Mouse (Mus musculus): ENCODE data around the gene Morc1. TPM values are rescaled to one million over a fixed set of nuclear protein-coding genes. Genes with fewer than 3 reads are reported as not detected.

Gene Morc1
- total and polyA plus RNA-seq, 3 experiments, result 0.64 TPM; not detected in 2

- H3K4me3 ChIP-seq (replicated peaks in 1 of 3; ENCODE audit: low read depth in 2 of 3, low read length in 2 of 3, poor library complexity in 1 of 3), result no peak overlapping the region
- H3K27me3 ChIP-seq (replicated peaks), result no peaks in the 10 kb centered on the region
- no peaks in the 10 kb centered on the region for H3K79me2 ChIP-seq (replicated peaks; ENCODE audit: control insufficient read depth, extremely low read depth, insufficient read depth, poor library complexity, severe bottlenecking)
- DNase-seq (ENCODE audit: extremely low read depth), result no peak
- TF ChIP-seq KAT2A (IDR thresholded peaks at IDR 0.05; ENCODE audit: insufficient replicate concordance, low read length) (no peak), ETS1 (conservative IDR thresholded peaks at IDR 0.05; ENCODE audit: low read depth, low read length) (no peak), CTCF (conservative IDR thresholded peaks at IDR 0.05 in 1 of 2, IDR thresholded peaks at IDR 0.05 in 1 of 2; ENCODE audit: low read depth in 2 of 2, low read length in 2 of 2) (no peak), PAX5 (IDR thresholded peaks at IDR 0.05; ENCODE audit: low read length) (no peak), E2F4 (IDR thresholded peaks at IDR 0.05; ENCODE audit: insufficient replicate concordance, low read depth, low read length) (no peak), CHD2 (IDR thresholded peaks at IDR 0.05; ENCODE audit: low read length) (no peak), MEF2A (IDR thresholded peaks at IDR 0.05; ENCODE audit: borderline replicate concordance, low read depth, low read length) (no peak), ZMIZ1 (IDR thresholded peaks at IDR 0.05; ENCODE audit: low read depth, low read length) (no peak), EP300 (IDR thresholded peaks at IDR 0.05; ENCODE audit: low read length) (no peak), ELF1 (IDR thresholded peaks at IDR 0.05; ENCODE audit: low read depth, low read length) (no peak), MAZ (IDR thresholded peaks at IDR 0.05; ENCODE audit: low read depth, low read length) (no peak), NELFE (IDR thresholded peaks at IDR 0.05; ENCODE audit: low read depth, low read length) (no peak), HCFC1 (IDR thresholded peaks at IDR 0.05; ENCODE audit: low read depth, low read length) (no peak)
- peaks cover 0 to 4% of the 10 kb centered on the region in 2 experiments; a peak in 2 of 4 replicates for H3K4me1 ChIP-seq (ENCODE audit: control insufficient read depth in 1 of 2, insufficient read depth in 2 of 2)
- H3K4me2 ChIP-seq (ENCODE audit: insufficient read depth, low read depth, poor library complexity, severe bottlenecking), result no peak overlapping the region
- no peak overlapping the region for H3K27ac ChIP-seq (ENCODE audit: insufficient read depth, low read depth)
- H3K36me3 ChIP-seq (replicated peaks in 1 of 2; ENCODE audit: control insufficient read depth in 1 of 2, insufficient read depth in 1 of 2, low read length in 1 of 2), result no peaks in the 10 kb centered on the region
- dilution Hi-C loops (cut with MboI; ENCODE audit: extremely low pct_ligation_motif_present, extremely low pct_unique_long_range_greater_than_20kb, low sequenced_read_pairs), result no loop called here
- in situ Hi-C loops (cut with MboI; ENCODE audit: low pct_ligation_motif_present, low pct_unique_long_range_greater_than_20kb, low sequenced_read_pairs), result no loop called here
- H3K9ac ChIP-seq (ENCODE audit: insufficient read depth, low read depth), result no peak overlapping the region
- H3K9me3 ChIP-seq (replicated peaks; ENCODE audit: low read length), result peaks cover 44% of the 10 kb centered on the region
Observed at GRCm38 (mm10) chr16:48672664-48673063, 241.6 kb downstream of the Morc1 start.

DNA sequence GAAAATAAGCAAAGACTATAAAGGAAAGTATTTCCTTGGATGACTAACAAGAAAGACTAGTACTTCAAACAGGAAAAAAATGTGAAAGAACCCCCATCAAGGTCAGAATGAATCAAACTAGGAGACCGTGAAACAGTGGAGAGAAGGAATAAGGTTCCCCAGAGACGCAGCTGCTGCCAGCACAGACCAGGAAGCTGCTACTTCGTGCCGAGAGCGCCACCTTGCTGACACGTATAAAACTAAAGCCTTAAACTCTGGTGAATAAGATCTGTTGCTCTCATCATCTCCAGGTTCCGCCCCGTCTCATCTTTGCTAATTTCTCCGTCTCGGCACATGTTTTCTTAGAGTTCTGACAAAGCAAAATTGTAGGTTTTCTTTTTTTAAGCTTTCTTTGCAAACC lies 244.6 kb downstream of the Morc1 start:
- peaks cover 0 to 7% of the 10 kb centered on the region in 2 experiments; a peak in 2 of 4 replicates for H3K4me1 ChIP-seq (ENCODE audit: control insufficient read depth in 1 of 2, insufficient read depth in 2 of 2)
- H3K36me3 ChIP-seq (replicated peaks in 1 of 2; ENCODE audit: control insufficient read depth in 1 of 2, insufficient read depth in 1 of 2, low read length in 1 of 2), result no peaks in the 10 kb centered on the region
- dilution Hi-C loops (cut with MboI; ENCODE audit: extremely low pct_ligation_motif_present, extremely low pct_unique_long_range_greater_than_20kb, low sequenced_read_pairs), result no loop called here
- H3K27me3 ChIP-seq (replicated peaks), result no peaks in the 10 kb centered on the region
- no peak overlapping the region for H3K27ac ChIP-seq (ENCODE audit: insufficient read depth, low read depth)
- H3K79me2 ChIP-seq (replicated peaks; ENCODE audit: control insufficient read depth, extremely low read depth, insufficient read depth, poor library complexity, severe bottlenecking), result no peaks in the 10 kb centered on the region
- peaks cover 47% of the 10 kb centered on the region for H3K9me3 ChIP-seq (replicated peaks; ENCODE audit: low read length)
- H3K4me2 ChIP-seq (ENCODE audit: insufficient read depth, low read depth, poor library complexity, severe bottlenecking), result peak overlapping the region; percentile 24; the same call in 1 of the 2 replicates
- peak; percentile 65 for DNase-seq (ENCODE audit: extremely low read depth)
- no peak overlapping the region for H3K4me3 ChIP-seq (replicated peaks in 1 of 3; ENCODE audit: low read depth in 2 of 3, low read length in 2 of 3, poor library complexity in 1 of 3)
- TF ChIP-seq CHD2 (IDR thresholded peaks at IDR 0.05; ENCODE audit: low read length) (no peak), CHD1 (IDR thresholded peaks at IDR 0.05; ENCODE audit: low read depth, low read length) (no peak), ETS1 (conservative IDR thresholded peaks at IDR 0.05; ENCODE audit: low read depth, low read length) (no peak), NRF1 (IDR thresholded peaks at IDR 0.05; ENCODE audit: low read depth, low read length) (no peak), JUND (conservative IDR thresholded peaks at IDR 0.05; ENCODE audit: low read depth, low read length) (0 out of 2 replicates have a peak, but pooled peaks have one; percentile 23), JUN (IDR thresholded peaks at IDR 0.05; ENCODE audit: insufficient read depth, low read depth, low read length) (no peak), CTCF (conservative IDR thresholded peaks at IDR 0.05 in 1 of 2, IDR thresholded peaks at IDR 0.05 in 1 of 2; ENCODE audit: low read depth in 2 of 2, low read length in 2 of 2) (peak in 1 of 2 experiments; percentile 84; a peak in 3 of 4 replicates), HCFC1 (IDR thresholded peaks at IDR 0.05; ENCODE audit: low read depth, low read length) (peak; percentile 30; the same call in 1 of the 2 replicates), IRF4 (IDR thresholded peaks at IDR 0.05; ENCODE audit: low read depth, low read length) (peak; percentile 53; the same call in 1 of the 2 replicates), TCF12 (IDR thresholded peaks at IDR 0.05; ENCODE audit: low read depth, low read length) (0 out of 2 replicates have a peak, but pooled peaks have one; percentile 50), RCOR1 (conservative IDR thresholded peaks at IDR 0.05; ENCODE audit: low read depth, low read length) (no peak; the same call in 1 of the 2 replicates), MAFK (IDR thresholded peaks at IDR 0.05; ENCODE audit: insufficient replicate concordance, low read length) (0 out of 2 replicates have a peak, but pooled peaks have one; percentile 24), MYC (IDR thresholded peaks at IDR 0.05; ENCODE audit: low read depth, low read length) (no peak), SMC3 (IDR thresholded peaks at IDR 0.05; ENCODE audit: low read depth, low read length) (peak; percentile 66), RAD21 (IDR thresholded peaks at IDR 0.05; ENCODE audit: low read depth, low read length) (peak; percentile 83), KAT2A (IDR thresholded peaks at IDR 0.05; ENCODE audit: insufficient replicate concordance, low read length) (0 out of 2 replicates have a peak, but pooled peaks have one; percentile 29), SIN3A (IDR thresholded peaks at IDR 0.05; ENCODE audit: low read length) (no peak), MXI1 (IDR thresholded peaks at IDR 0.05; ENCODE audit: low read depth, low read length) (peak; percentile 49; the same call in 1 of the 2 replicates), ZC3H11A (IDR thresholded peaks at IDR 0.05; ENCODE audit: low read depth, low read length) (no peak), MEF2A (IDR thresholded peaks at IDR 0.05; ENCODE audit: borderline replicate concordance, low read depth, low read length) (no peak), ELF1 (IDR thresholded peaks at IDR 0.05; ENCODE audit: low read depth, low read length) (peak; percentile 85), MAZ (IDR thresholded peaks at IDR 0.05; ENCODE audit: low read depth, low read length) (no peak)
- in situ Hi-C loops (cut with MboI; ENCODE audit: low pct_ligation_motif_present, low pct_unique_long_range_greater_than_20kb, low sequenced_read_pairs), result no loop called here
- no peak overlapping the region for H3K9ac ChIP-seq (ENCODE audit: insufficient read depth, low read depth)
